Mouse (Mus musculus) intestine, embryonic 14.5 days (tissue): ENCODE results near the gene Ugt1a10. TPM values are rescaled to one million over a fixed set of nuclear protein-coding genes. Genes with fewer than 3 reads are reported as not detected.
"Not testable (repeated sequence)": the region's sequence is repeated elsewhere in the genome, so short reads cannot be mapped to it uniquely, and the experiment has no call there.

ENCODE experiments used
- ATAC-seq: fragments of 200-750 bp; cut with Nextera tagmentation; replicated peaks from 2 replicates; pipeline ENCODE4 v1.8.0; 2017; ENCODE audit warnings: low read depth, moderate number of reproducible peaks, moderate TSS enrichment, moderate library complexity; ENCODE audit not compliant: low FRiP score, low TSS enrichment
- DNase-seq: peaks from one replicate; pipeline ENCODE4 v3.0.0-alpha.2; 2018; ENCODE audit warnings: low spot score
- H3K27ac ChIP-seq: fragments of 300-500 bp; sonication (generic); 2 replicates; pipeline ENCODE4 v1.5.1; 2014; ENCODE audit warnings: low read depth, mild to moderate bottlenecking, control low read depth
- H3K27me3 ChIP-seq: fragments of 300-500 bp; sonication (generic); replicated peaks from 2 replicates; pipeline ENCODE4 v1.6.1; 2014; ENCODE audit warnings: low read length, control low read depth; ENCODE audit not compliant: control insufficient read depth, insufficient read depth
- H3K36me3 ChIP-seq: fragments of 300-500 bp; sonication (generic); 2 replicates; pipeline ENCODE4 v1.6.1; 2014; ENCODE audit warnings: low read length, control low read depth; ENCODE audit not compliant: control insufficient read depth, insufficient read depth
- H3K4me1 ChIP-seq: fragments of 300-500 bp; sonication (generic); replicated peaks from 2 replicates; pipeline ENCODE4 v1.6.1; 2014; ENCODE audit warnings: low read length, control low read depth, mixed read lengths; ENCODE audit not compliant: control insufficient read depth, insufficient read depth
- H3K4me2 ChIP-seq: fragments of 300-500 bp; sonication (generic); 2 replicates; pipeline ENCODE4 v1.6.1; 2014; ENCODE audit warnings: low read length
- H3K4me3 ChIP-seq: fragments of 300-500 bp; sonication (generic); 2 replicates; pipeline ENCODE4 v1.5.1; 2014; ENCODE audit warnings: low read depth, low read length, control low read depth, mixed read lengths
- H3K9ac ChIP-seq: fragments of 300-500 bp; sonication (generic); 2 replicates; pipeline ENCODE4 v1.6.1; 2014; ENCODE audit warnings: mild to moderate bottlenecking, low read length
- H3K9me3 ChIP-seq: fragments of 300-500 bp; sonication (generic); 2 replicates; pipeline ENCODE4 v1.6.1; 2016; ENCODE audit warnings: low read length, control low read depth; ENCODE audit not compliant: control insufficient read depth
- WGBS: fragments of 180-500 bp; shearing (Covaris S2); extraction: QIAGEN DNeasy Blood & Tissue Kit; methylation state at CpG from one replicate; pipeline ENCODE4 v1.1.7; 2014; 5-methylcytosine and 5-hydroxymethylcytosine counted together
- polyA plus RNA-seq: library from polyadenylated mRNA; unstranded; fragments of >200 nt; fragmentation: Nextera tagmentation; extraction: Ambion mirVana; gene quantifications from 2 replicates; pipeline ENCODE4 v1.2.1, GENCODE M21; 2014

Gene Ugt1a10
- polyA plus RNA-seq, 1 experiment from 2014 or later = not detected

GRCm38 (mm10) chr1:88025244-88025643 is 29.9 kb upstream of the Ugt1a10 start:
- H3K27me3 ChIP-seq, DNase-seq, H3K9me3 ChIP-seq, H3K36me3 ChIP-seq, H3K9ac ChIP-seq, H3K4me3 ChIP-seq, H3K4me1 ChIP-seq, H3K27ac ChIP-seq, ATAC-seq, H3K4me2 ChIP-seq: not testable (repeated sequence)
- 74% methylated on average over 3 of the region's 3 CpGs for WGBS

GRCm38 (mm10) chr1:88043044-88043443 is 12.1 kb upstream of the Ugt1a10 start:
- 91% methylated on average over 1 of the region's 2 CpGs for whole genome bisulfite sequencing
- H3K36me3 ChIP-seq, ATAC-seq: not testable (repeated sequence)

GRCm38 (mm10) chr1:88044832-88045437 is 10.3 kb upstream of the Ugt1a10 start:
- DNase-seq, ATAC-seq, H3K4me1 ChIP-seq: not testable (repeated sequence)

More at GRCm38 (mm10) chr1:88043044-88043443, 12.1 kb upstream of the Ugt1a10 start:
- not testable (repeated sequence) for H3K4me1 ChIP-seq, H3K27me3 ChIP-seq, DNase-seq, H3K4me2 ChIP-seq, H3K9ac ChIP-seq, H3K4me3 ChIP-seq, H3K9me3 ChIP-seq, H3K27ac ChIP-seq

DNA sequence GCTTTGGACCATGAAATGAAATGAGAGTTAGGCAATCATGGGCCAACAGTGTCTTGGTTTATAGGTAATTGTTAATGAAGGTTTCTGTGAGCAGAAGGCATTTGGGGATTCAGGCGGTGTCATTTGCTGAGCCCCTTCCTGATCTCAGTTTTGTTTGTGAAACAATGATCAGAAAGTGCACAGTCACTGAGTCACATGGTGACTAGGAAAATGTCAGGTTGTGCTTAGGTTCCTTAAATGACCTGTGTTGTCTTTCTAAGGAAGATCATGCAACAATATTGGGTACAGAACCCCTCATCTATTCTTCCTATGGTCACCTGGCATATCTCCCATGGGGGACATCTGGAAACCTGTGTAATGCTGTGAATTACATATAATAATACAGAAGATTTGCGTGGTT is 7.8 kb upstream of the Ugt1a10 start:
- H3K36me3 ChIP-seq, ATAC-seq, H3K27ac ChIP-seq, H3K4me3 ChIP-seq, H3K4me2 ChIP-seq, H3K4me1 ChIP-seq, H3K9me3 ChIP-seq, DNase-seq, H3K9ac ChIP-seq, H3K27me3 ChIP-seq: not testable (repeated sequence)
- WGBS = 92% methylated on average over 2 of the region's 2 CpGs

More at GRCm38 (mm10) chr1:88044832-88045437, 10.3 kb upstream of the Ugt1a10 start:
- not testable (repeated sequence) for H3K9me3 ChIP-seq, H3K4me2 ChIP-seq, H3K36me3 ChIP-seq, H3K9ac ChIP-seq, H3K4me3 ChIP-seq, H3K27ac ChIP-seq, H3K27me3 ChIP-seq
- 53% methylated on average over 3 of the region's 5 CpGs for WGBS

DNA sequence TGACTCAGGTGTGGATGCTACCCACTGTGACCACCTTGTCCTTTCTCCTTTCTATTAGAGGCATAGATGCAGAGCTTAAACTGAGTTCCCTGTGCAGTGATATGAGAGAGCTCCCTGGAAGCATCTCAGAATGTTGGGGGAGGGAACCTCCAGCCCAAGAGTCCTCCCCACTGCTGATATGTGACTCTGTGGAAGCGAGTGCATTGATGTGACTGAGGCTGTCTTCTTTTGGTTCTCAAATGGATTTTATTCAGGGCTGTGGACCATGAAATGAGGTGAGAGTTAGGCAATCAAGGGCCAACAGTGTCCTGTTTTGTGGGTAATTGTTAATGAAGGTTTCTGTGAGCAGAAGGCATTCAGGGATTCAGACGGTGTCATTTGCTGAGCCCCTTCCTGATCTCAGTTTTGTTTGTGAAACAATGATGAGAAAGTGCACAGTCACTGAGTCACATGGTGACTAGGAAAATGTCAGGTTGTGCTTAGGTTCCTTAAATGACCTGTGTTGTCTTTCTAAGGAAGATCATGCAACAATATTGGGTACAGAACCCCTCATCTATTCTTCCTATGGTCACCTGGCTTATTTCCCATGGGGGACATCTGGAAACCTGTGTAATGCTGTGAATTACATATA is 11.4 kb downstream of the Ugt1a10 start:
- H3K4me1 ChIP-seq, H3K4me3 ChIP-seq, H3K4me2 ChIP-seq, H3K9me3 ChIP-seq, ATAC-seq, DNase-seq, H3K9ac ChIP-seq, H3K36me3 ChIP-seq, H3K27me3 ChIP-seq, H3K27ac ChIP-seq: not testable (repeated sequence)
- 64% methylated on average over 1 of the region's 2 CpGs for WGBS

DNA sequence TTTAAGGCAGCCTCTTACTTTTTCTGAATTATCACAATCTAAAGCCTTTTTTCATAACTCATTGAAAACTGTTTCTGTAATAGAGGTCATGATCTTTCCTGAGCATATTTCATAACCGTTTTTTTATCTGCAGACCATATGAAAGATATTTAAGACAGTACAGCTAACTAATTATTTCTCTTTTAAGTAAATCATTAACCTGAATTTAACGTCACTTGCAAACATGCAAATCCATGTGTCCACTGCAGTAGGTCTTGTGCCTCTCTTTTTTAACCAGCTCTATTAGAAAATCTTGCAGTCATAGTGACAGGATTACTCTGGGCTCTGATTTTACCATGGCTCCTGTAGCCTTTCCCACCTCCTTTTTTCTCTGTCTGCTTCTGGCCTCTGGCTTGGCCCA is 15.3 kb downstream of the Ugt1a10 start, which contains the start of gene Ugt1a9:
Gene Ugt1a9, plus strand, starts transcription at position 306 of the 400 bp plus-strand sequence.
- no peak for DNase-seq
- Histone ChIP-seq H3K27me3 (no peaks in the 10 kb centered on the region), H3K36me3 (no peaks in the 10 kb centered on the region), H3K4me1 (no peaks in the 10 kb centered on the region), H3K27ac (no peak within 1 kb of the TSS), H3K4me2 (no peak within 1 kb of the TSS), H3K9me3 (no peaks in the 10 kb centered on the region), H3K9ac (no peak within 1 kb of the TSS), H3K4me3 (no peak within 1 kb of the TSS)
- WGBS = 57% methylated on average over 2 of the region's 2 CpGs
- no peak for ATAC-seq

GRCm38 (mm10) chr1:88070902-88071301 is 15.7 kb downstream of the Ugt1a10 start:
- ATAC-seq (no peak), DNase-seq (no peak)
- Histone ChIP-seq H3K9ac (no peak overlapping the region), H3K4me2 (no peak overlapping the region), H3K9me3 (no peaks in the 10 kb centered on the region), H3K27ac (no peak overlapping the region), H3K4me1 (no peaks in the 10 kb centered on the region), H3K27me3 (no peaks in the 10 kb centered on the region), H3K4me3 (no peak overlapping the region), H3K36me3 (no peaks in the 10 kb centered on the region)
- 71% methylated on average over 4 of the region's 4 CpGs for WGBS

DNA sequence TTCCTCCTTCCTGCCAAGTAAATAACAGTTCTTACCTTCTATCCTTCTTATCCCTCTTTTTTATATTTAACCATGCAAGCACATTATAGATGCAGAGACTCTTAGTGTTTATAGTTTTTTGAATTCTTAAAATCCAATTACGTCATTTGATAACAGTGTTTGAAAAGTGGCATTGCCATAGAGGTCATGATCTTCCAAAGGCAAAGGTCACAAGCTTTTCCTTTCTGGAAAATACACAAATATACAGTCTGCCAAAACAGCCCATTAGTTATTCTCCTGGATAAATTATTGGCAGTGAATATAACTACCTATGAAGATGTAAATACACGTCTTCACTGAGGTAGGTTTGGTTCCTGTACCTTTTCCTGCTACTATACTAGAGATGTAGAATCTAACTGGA is 19.3 kb downstream of the Ugt1a10 start:
- H3K27ac ChIP-seq = no peak overlapping the region
- H3K4me3 ChIP-seq = no peak overlapping the region
- no peaks in the 10 kb centered on the region for H3K4me1 ChIP-seq
- no peaks in the 10 kb centered on the region for H3K36me3 ChIP-seq
- no peak overlapping the region for H3K4me2 ChIP-seq
- no peak overlapping the region for H3K9ac ChIP-seq
- WGBS = 70% methylated on average over 2 of the region's 2 CpGs
- no peaks in the 10 kb centered on the region for H3K27me3 ChIP-seq
- ATAC-seq = no peak
- no peak for DNase-seq
- H3K9me3 ChIP-seq = no peaks in the 10 kb centered on the region

- WGBS = 91% methylated on average over 1 of the region's 1 CpGs
- Histone ChIP-seq H3K4me3 (no peak overlapping the region), H3K4me2 (no peak overlapping the region), H3K27me3 (no peaks in the 10 kb centered on the region), H3K9me3 (no peaks in the 10 kb centered on the region), H3K4me1 (no peaks in the 10 kb centered on the region), H3K36me3 (no peaks in the 10 kb centered on the region), H3K27ac (no peak overlapping the region), H3K9ac (no peak overlapping the region)
- no peak for ATAC-seq
- no peak for DNase-seq
Observed at GRCm38 (mm10) chr1:88077128-88077527, 21.9 kb downstream of the Ugt1a10 start.
